Mouse (Mus musculus): ENCODE measurements around the gene Wipf1. TPM values are rescaled to one million over a fixed set of nuclear protein-coding genes. Genes with fewer than 3 reads are reported as not detected.

Wipf1 gene
- total and polyA plus RNA-seq, 2 experiments from 2014 or later, result 1.7 to 2.9 TPM

DNA sequence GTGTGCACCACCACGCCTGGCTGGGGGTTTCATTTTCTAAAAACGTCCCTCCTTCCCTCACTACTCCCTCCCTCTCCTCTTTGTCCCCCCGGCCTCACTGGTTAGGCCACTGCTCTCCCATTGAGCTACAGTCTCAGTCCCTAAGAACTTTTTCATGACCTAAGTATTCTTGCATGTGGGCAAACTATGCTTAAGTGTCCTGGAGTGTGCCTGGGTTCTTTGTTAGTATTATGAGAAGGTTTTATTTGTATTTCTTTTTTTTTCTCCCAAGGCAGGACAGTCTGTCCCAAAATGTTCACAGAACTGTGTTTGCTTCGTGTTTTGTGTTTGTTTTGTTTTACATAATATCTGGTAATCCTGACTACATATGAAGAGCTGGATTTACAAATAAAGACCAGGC is 121.9 kb downstream of the Wipf1 start:
- Histone ChIP-seq H3K4me1 (ENCODE audit: control insufficient read depth, insufficient read depth) (no peaks in the 10 kb centered on the region), H3K4me2 (ENCODE audit: low read depth, low read length) (no peak overlapping the region), H3K27me3 (ENCODE audit: control insufficient read depth, insufficient read depth, low read length) (no peaks in the 10 kb centered on the region), H3K27ac (ENCODE audit: low read depth) (no peak overlapping the region), H3K9me3 (replicated peaks; ENCODE audit: control insufficient read depth, low read length) (no peaks in the 10 kb centered on the region), H3K4me3 (ENCODE audit: low read depth, low read length) (no peak overlapping the region), H3K9ac (replicated peaks; ENCODE audit: low read depth, low read length) (no peak overlapping the region), H3K36me3 (replicated peaks; ENCODE audit: control insufficient read depth, insufficient read depth, low read length) (no peaks in the 10 kb centered on the region)
- DNase-seq (ENCODE audit: low spot score) (no peak), ATAC-seq (ENCODE audit: insufficient read depth, low read depth) (no peak)
- no peak for TF ChIP-seq EP300 (IDR thresholded peaks at IDR 0.05; ENCODE audit: low read depth)
- TF ChIP-seq CTCF (IDR thresholded peaks at IDR 0.05; ENCODE audit: low read depth), result no peak
- WGBS, result 66% methylated on average over 4 of the region's 4 CpGs

- WGBS, result 78% methylated on average over 9 of the region's 9 CpGs
- Histone ChIP-seq H3K36me3 (replicated peaks; ENCODE audit: control insufficient read depth, insufficient read depth, low read length) (no peaks in the 10 kb centered on the region), H3K4me1 (ENCODE audit: control insufficient read depth, insufficient read depth) (no peaks in the 10 kb centered on the region), H3K27me3 (ENCODE audit: control insufficient read depth, insufficient read depth, low read length) (no peaks in the 10 kb centered on the region), H3K9ac (replicated peaks; ENCODE audit: low read depth, low read length) (no peak overlapping the region), H3K27ac (ENCODE audit: low read depth) (no peak overlapping the region), H3K4me2 (ENCODE audit: low read depth, low read length) (no peak overlapping the region), H3K4me3 (ENCODE audit: low read depth, low read length) (no peak overlapping the region), H3K9me3 (replicated peaks; ENCODE audit: control insufficient read depth, low read length) (no peaks in the 10 kb centered on the region)
- no peak for TF ChIP-seq EP300 (IDR thresholded peaks at IDR 0.05; ENCODE audit: low read depth)
- DNase-seq (ENCODE audit: low spot score), result no peak
- no peak for ATAC-seq (ENCODE audit: insufficient read depth, low read depth)
Observed at GRCm38 (mm10) chr2:73406336-73406915, 123.1 kb downstream of the Wipf1 start.

DNA sequence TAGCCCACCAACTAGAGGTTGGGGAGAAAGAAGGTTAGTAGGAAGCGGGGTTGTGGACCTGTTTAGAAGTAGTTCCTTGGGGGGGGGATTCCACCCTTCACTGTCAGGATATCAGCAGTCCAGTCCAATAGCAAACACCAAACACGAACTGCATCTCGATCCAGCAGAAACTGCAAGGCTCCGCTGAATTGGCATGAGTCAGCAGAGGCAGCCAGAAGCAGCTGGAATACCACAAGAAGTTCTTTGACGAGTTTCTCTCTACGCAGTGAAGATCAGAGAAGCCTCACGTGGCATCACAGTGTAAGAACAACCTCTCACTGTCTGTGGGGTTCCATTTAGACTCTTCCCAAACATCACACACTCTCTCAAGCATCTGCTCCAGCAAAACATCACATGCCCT is 124.6 kb downstream of the Wipf1 start:
- Histone ChIP-seq H3K27me3 (ENCODE audit: control insufficient read depth, insufficient read depth, low read length) (no peaks in the 10 kb centered on the region), H3K4me1 (ENCODE audit: control insufficient read depth, insufficient read depth) (no peaks in the 10 kb centered on the region), H3K4me3 (ENCODE audit: low read depth, low read length) (no peak overlapping the region), H3K36me3 (replicated peaks; ENCODE audit: control insufficient read depth, insufficient read depth, low read length) (no peaks in the 10 kb centered on the region), H3K9ac (replicated peaks; ENCODE audit: low read depth, low read length) (no peak overlapping the region), H3K27ac (ENCODE audit: low read depth) (no peak overlapping the region), H3K9me3 (replicated peaks; ENCODE audit: control insufficient read depth, low read length) (no peaks in the 10 kb centered on the region), H3K4me2 (ENCODE audit: low read depth, low read length) (no peak overlapping the region)
- no peak for ATAC-seq (ENCODE audit: insufficient read depth, low read depth)
- DNase-seq (ENCODE audit: low spot score), result no peak
- TF ChIP-seq EP300 (IDR thresholded peaks at IDR 0.05; ENCODE audit: low read depth) (no peak), CTCF (IDR thresholded peaks at IDR 0.05; ENCODE audit: low read depth) (no peak)
- WGBS, result 83% methylated on average over 7 of the region's 7 CpGs

GRCm38 (mm10) chr2:73404442-73404841 is 125.1 kb downstream of the Wipf1 start:
- no peak for ATAC-seq (ENCODE audit: insufficient read depth, low read depth)
- Histone ChIP-seq H3K9ac (replicated peaks; ENCODE audit: low read depth, low read length) (no peak overlapping the region), H3K9me3 (replicated peaks; ENCODE audit: control insufficient read depth, low read length) (no peaks in the 10 kb centered on the region), H3K4me1 (ENCODE audit: control insufficient read depth, insufficient read depth) (no peaks in the 10 kb centered on the region), H3K27me3 (ENCODE audit: control insufficient read depth, insufficient read depth, low read length) (no peaks in the 10 kb centered on the region), H3K36me3 (replicated peaks; ENCODE audit: control insufficient read depth, insufficient read depth, low read length) (no peaks in the 10 kb centered on the region), H3K4me3 (ENCODE audit: low read depth, low read length) (no peak overlapping the region), H3K27ac (ENCODE audit: low read depth) (no peak overlapping the region), H3K4me2 (ENCODE audit: low read depth, low read length) (no peak overlapping the region)
- WGBS, result 77% methylated on average over 9 of the region's 9 CpGs
- TF ChIP-seq EP300 (IDR thresholded peaks at IDR 0.05; ENCODE audit: low read depth) (no peak), CTCF (IDR thresholded peaks at IDR 0.05; ENCODE audit: low read depth) (no peak)
- no peak for DNase-seq (ENCODE audit: low spot score)

- TF ChIP-seq EP300 (IDR thresholded peaks at IDR 0.05; ENCODE audit: low read depth) (no peak), CTCF (IDR thresholded peaks at IDR 0.05; ENCODE audit: low read depth) (peak; percentile 34; the same call in 1 of the 2 replicates)
- H3K4me1 ChIP-seq (ENCODE audit: control insufficient read depth, insufficient read depth), result no peaks in the 10 kb centered on the region
- H3K4me2 ChIP-seq (ENCODE audit: low read depth, low read length), result no peak overlapping the region
- H3K9me3 ChIP-seq (replicated peaks; ENCODE audit: control insufficient read depth, low read length), result no peaks in the 10 kb centered on the region
- H3K36me3 ChIP-seq (replicated peaks; ENCODE audit: control insufficient read depth, insufficient read depth, low read length), result no peaks in the 10 kb centered on the region
- no peaks in the 10 kb centered on the region for H3K27me3 ChIP-seq (ENCODE audit: control insufficient read depth, insufficient read depth, low read length)
- H3K4me3 ChIP-seq (ENCODE audit: low read depth, low read length), result no peak overlapping the region
- no peak for ATAC-seq (ENCODE audit: insufficient read depth, low read depth)
- H3K9ac ChIP-seq (replicated peaks; ENCODE audit: low read depth, low read length), result no peak overlapping the region
- WGBS, result 70% methylated on average over 15 of the region's 15 CpGs
- H3K27ac ChIP-seq (ENCODE audit: low read depth), result no peak overlapping the region
- no peak for DNase-seq (ENCODE audit: low spot score)
Observed at GRCm38 (mm10) chr2:73403385-73404013, 126.0 kb downstream of the Wipf1 start.

GRCm38 (mm10) chr2:73401689-73402088 is 127.8 kb downstream of the Wipf1 start:
- ATAC-seq (ENCODE audit: insufficient read depth, low read depth), result no peak

More at GRCm38 (mm10) chr2:73401689-73402088, 127.8 kb downstream of the Wipf1 start:
- no peak overlapping the region for H3K27ac ChIP-seq (ENCODE audit: low read depth)
- no peak overlapping the region for H3K4me2 ChIP-seq (ENCODE audit: low read depth, low read length)
- no peaks in the 10 kb centered on the region for H3K36me3 ChIP-seq (replicated peaks; ENCODE audit: control insufficient read depth, insufficient read depth, low read length)
- H3K4me1 ChIP-seq (ENCODE audit: control insufficient read depth, insufficient read depth), result no peaks in the 10 kb centered on the region
- no peak overlapping the region for H3K9ac ChIP-seq (replicated peaks; ENCODE audit: low read depth, low read length)
- 43% methylated on average over 1 of the region's 1 CpGs for WGBS
- TF ChIP-seq CTCF (IDR thresholded peaks at IDR 0.05; ENCODE audit: low read depth) (no peak), EP300 (IDR thresholded peaks at IDR 0.05; ENCODE audit: low read depth) (no peak)
- DNase-seq (ENCODE audit: low spot score), result no peak
- H3K4me3 ChIP-seq (ENCODE audit: low read depth, low read length), result no peak overlapping the region
- no peaks in the 10 kb centered on the region for H3K9me3 ChIP-seq (replicated peaks; ENCODE audit: control insufficient read depth, low read length)
- no peaks in the 10 kb centered on the region for H3K27me3 ChIP-seq (ENCODE audit: control insufficient read depth, insufficient read depth, low read length)

All from heart, postnatal 0 days (tissue).